Mouse (Mus musculus) small intestine, adult 2 months (tissue): ENCODE measurements at regions not wholly inside any gene's neighbourhood (a gene's known extent, or its start where the extent isn't known, plus 50 kb on each side); places are given as distances from the start of the nearest gene placed in this dataset.

Experiments
- CTCF ChIP-seq: fragments of 200-500 bp; IDR thresholded peaks from 2 replicates; pipeline ENCODE4 v1.5.1; 2012; ENCODE audit warnings: low read depth, mild to moderate bottlenecking, control low read depth, inconsistent platforms, low read length, moderate library complexity, mixed read lengths; ENCODE audit not compliant: insufficient replicate concordance, insufficient read length; ENCODE audit errors: extremely low read depth
- POLR2A ChIP-seq: fragments of 200-500 bp; IDR thresholded peaks from 2 replicates; pipeline ENCODE4 v1.6.1; 2012; ENCODE audit warnings: low read depth, mild to moderate bottlenecking, control low read depth, inconsistent platforms, low read length, moderate library complexity

- TF ChIP-seq CTCF, result no peak
- TF ChIP-seq POLR2A, result no peak
These were observed 319.1 kb downstream of the Tns1 start for GRCm38 (mm10) chr1:73805156-73805555.
